Mouse (Mus musculus) hindbrain, embryonic 13.5 days (tissue): ENCODE measurements around the gene Gm49322. TPM values are rescaled to one million over a fixed set of nuclear protein-coding genes. Genes with fewer than 3 reads are reported as not detected.

Experiments used
- ATAC-seq: fragments of 200-750 bp; cut with Nextera tagmentation; 2 replicates; pipeline ENCODE4 v1.8.0; 2017; ENCODE audit warnings: moderate TSS enrichment; ENCODE audit not compliant: low FRiP score
- H3K27ac ChIP-seq: fragments of 300-500 bp; sonication (generic); 2 replicates; pipeline ENCODE4 v1.5.1; 2015; ENCODE audit warnings: inconsistent platforms, mild to moderate bottlenecking, moderate library complexity
- H3K27me3 ChIP-seq: fragments of 300-500 bp; sonication (generic); 2 replicates; pipeline ENCODE4 v1.6.1; 2015; ENCODE audit warnings: mild to moderate bottlenecking, inconsistent platforms
- H3K36me3 ChIP-seq: fragments of 300-500 bp; sonication (generic); 2 replicates; pipeline ENCODE4 v1.6.1; 2015; ENCODE audit warnings: mild to moderate bottlenecking, inconsistent platforms
- H3K4me1 ChIP-seq: fragments of 300-500 bp; sonication (generic); replicated peaks from 2 replicates; pipeline ENCODE4 v1.6.1; 2015; ENCODE audit warnings: inconsistent platforms
- H3K4me2 ChIP-seq: fragments of 300-500 bp; sonication (generic); 2 replicates; pipeline ENCODE4 v1.6.1; 2015; ENCODE audit warnings: inconsistent platforms, mild to moderate bottlenecking, moderate library complexity
- H3K4me3 ChIP-seq: fragments of 300-500 bp; sonication (generic); 2 replicates; pipeline ENCODE4 v1.5.1; 2015; ENCODE audit warnings: mild to moderate bottlenecking, inconsistent platforms
- H3K9ac ChIP-seq: fragments of 300-500 bp; sonication (generic); 2 replicates; pipeline ENCODE4 v1.6.1; 2015; ENCODE audit warnings: mild to moderate bottlenecking, inconsistent platforms
- H3K9me3 ChIP-seq: fragments of 300-500 bp; sonication (generic); 2 replicates; pipeline ENCODE4 v1.6.1; 2016; ENCODE audit warnings: inconsistent platforms
- WGBS: fragments of 180-500 bp; shearing (Covaris S2); methylation state at CpG from one replicate; pipeline ENCODE4 v1.1.7; 2015; 5-methylcytosine and 5-hydroxymethylcytosine counted together
- polyA plus RNA-seq: library from polyadenylated mRNA; unstranded; fragments of >200 nt; fragmentation: Nextera tagmentation; extraction: Ambion mirVana; gene quantifications from 2 replicates; pipeline ENCODE4 v1.2.1, GENCODE M21; 2015

The Gm49322 gene
- polyA plus RNA-seq, 1 experiment from 2014 or later: 3.1 TPM

GRCm38 (mm10) chr10:80650392-80650791 lies 44.6 kb downstream of the Gm49322 start:
- Histone ChIP-seq H3K27ac (no peak overlapping the region), H3K36me3 (peaks cover 44% of the 10 kb centered on the region), H3K4me1 (peaks cover 35% of the 10 kb centered on the region), H3K9me3 (no peaks in the 10 kb centered on the region), H3K4me3 (no peak overlapping the region), H3K4me2 (no peak overlapping the region), H3K27me3 (no peaks in the 10 kb centered on the region), H3K9ac (no peak overlapping the region)
- no peak for ATAC-seq
- 94% methylated on average over 10 of the region's 10 CpGs for WGBS

GRCm38 (mm10) chr10:80653156-80653720 lies 47.4 kb downstream of the Gm49322 start:
- Histone ChIP-seq H3K4me1 (peaks cover 47% of the 10 kb centered on the region), H3K36me3 (peaks cover 18% of the 10 kb centered on the region), H3K27me3 (no peaks in the 10 kb centered on the region), H3K27ac (no peak overlapping the region), H3K9ac (0 out of 2 replicates have a peak overlapping the region, but pooled peaks have one; percentile 11), H3K4me2 (no peak overlapping the region), H3K4me3 (no peak overlapping the region), H3K9me3 (no peaks in the 10 kb centered on the region)
- ATAC-seq: no peak
- 85% methylated on average over 6 of the region's 6 CpGs for WGBS

GRCm38 (mm10) chr10:80654866-80655265 lies 49.0 kb downstream of the Gm49322 start:
- Histone ChIP-seq H3K4me2 (peak overlapping the region; percentile 77), H3K27me3 (no peaks in the 10 kb centered on the region), H3K9me3 (no peaks in the 10 kb centered on the region), H3K4me3 (peak overlapping the region; percentile 70), H3K4me1 (peaks cover 44% of the 10 kb centered on the region), H3K9ac (peak overlapping the region; percentile 94), H3K27ac (no peak overlapping the region), H3K36me3 (peaks cover 6% of the 10 kb centered on the region; the same call in 1 of the 2 replicates)
- no peak for ATAC-seq
- 90% methylated on average over 6 of the region's 6 CpGs for WGBS

- Histone ChIP-seq H3K27ac (peak overlapping the region; percentile 90), H3K4me3 (peak overlapping the region; percentile 70), H3K36me3 (peaks cover 6% of the 10 kb centered on the region; the same call in 1 of the 2 replicates), H3K4me2 (peak overlapping the region; percentile 77), H3K9me3 (no peaks in the 10 kb centered on the region), H3K9ac (peak overlapping the region; percentile 94), H3K4me1 (peaks cover 44% of the 10 kb centered on the region), H3K27me3 (no peaks in the 10 kb centered on the region)
- WGBS: 8% methylated on average over 12 of the region's 12 CpGs
- peak; percentile 69 for ATAC-seq
Measured at GRCm38 (mm10) chr10:80655406-80656129, 49.7 kb downstream of the Gm49322 start.

- Histone ChIP-seq H3K9me3 (no peaks in the 10 kb centered on the region), H3K4me3 (peak overlapping the region; percentile 70), H3K4me2 (peak overlapping the region; percentile 77), H3K4me1 (peaks cover 44% of the 10 kb centered on the region), H3K27ac (peak overlapping the region; percentile 93), H3K36me3 (peaks cover 6% of the 10 kb centered on the region; the same call in 1 of the 2 replicates), H3K9ac (peak overlapping the region; percentile 94), H3K27me3 (no peaks in the 10 kb centered on the region)
- ATAC-seq: peak; percentile 78
- 1% methylated on average over 68 of the region's 72 CpGs for WGBS
Measured at GRCm38 (mm10) chr10:80656130-80656862, 50.5 kb downstream of the Gm49322 start.

GRCm38 (mm10) chr10:80656863-80657623 lies 51.2 kb downstream of the Gm49322 start, which contains the start of gene Btbd2:
TSS of gene Btbd2 (minus strand) at chr10:80657071.
- Histone ChIP-seq H3K4me3 (peak within 1 kb of the TSS; percentile 70), H3K9ac (peak within 1 kb of the TSS; percentile 94), H3K4me1 (peaks cover 44% of the 10 kb centered on the region), H3K36me3 (peaks cover 4% of the 10 kb centered on the region; the same call in 1 of the 2 replicates), H3K9me3 (no peaks in the 10 kb centered on the region), H3K27me3 (no peaks in the 10 kb centered on the region), H3K27ac (peak within 1 kb of the TSS; percentile 93), H3K4me2 (peak within 1 kb of the TSS; percentile 77)
- 23% methylated on average over 13 of the region's 15 CpGs for WGBS
- peak; percentile 44; the same call in 1 of the 2 replicates for ATAC-seq

GRCm38 (mm10) chr10:80658194-80658840 lies 52.5 kb downstream of the Gm49322 start:
- Histone ChIP-seq H3K9me3 (no peaks in the 10 kb centered on the region), H3K27me3 (no peaks in the 10 kb centered on the region), H3K4me3 (no peak overlapping the region), H3K27ac (no peak overlapping the region), H3K4me1 (peaks cover 36% of the 10 kb centered on the region), H3K9ac (no peak overlapping the region), H3K36me3 (no peaks in the 10 kb centered on the region), H3K4me2 (no peak overlapping the region)
- no peak for ATAC-seq
- WGBS: 86% methylated on average over 14 of the region's 14 CpGs

- Histone ChIP-seq H3K4me2 (no peak overlapping the region), H3K9me3 (no peaks in the 10 kb centered on the region), H3K9ac (no peak overlapping the region; the same call in 1 of the 2 replicates), H3K27me3 (no peaks in the 10 kb centered on the region), H3K36me3 (no peaks in the 10 kb centered on the region), H3K4me3 (no peak overlapping the region), H3K27ac (peak overlapping the region; percentile 35; the same call in 1 of the 2 replicates), H3K4me1 (peaks cover 35% of the 10 kb centered on the region)
- no peak for ATAC-seq
- WGBS: 73% methylated on average over 4 of the region's 4 CpGs
Measured at GRCm38 (mm10) chr10:80658841-80659202, 53.0 kb downstream of the Gm49322 start.

- Histone ChIP-seq H3K4me2 (no peak overlapping the region), H3K9ac (no peak overlapping the region; the same call in 1 of the 2 replicates), H3K4me3 (no peak overlapping the region; the same call in 1 of the 2 replicates), H3K4me1 (peaks cover 34% of the 10 kb centered on the region), H3K9me3 (no peaks in the 10 kb centered on the region), H3K36me3 (no peaks in the 10 kb centered on the region), H3K27ac (peak overlapping the region; percentile 35; the same call in 1 of the 2 replicates), H3K27me3 (no peaks in the 10 kb centered on the region)
- no peak for ATAC-seq
- whole genome bisulfite sequencing: 17% methylated on average over 10 of the region's 10 CpGs
Measured at GRCm38 (mm10) chr10:80659213-80659612, 53.4 kb downstream of the Gm49322 start.

GRCm38 (mm10) chr10:80661149-80661548 lies 55.3 kb downstream of the Gm49322 start:
- Histone ChIP-seq H3K9me3 (no peaks in the 10 kb centered on the region), H3K4me2 (no peak overlapping the region), H3K4me3 (no peak overlapping the region), H3K9ac (no peak overlapping the region), H3K36me3 (peaks cover 9% of the 10 kb centered on the region), H3K27ac (no peak overlapping the region), H3K4me1 (peaks cover 34% of the 10 kb centered on the region), H3K27me3 (no peaks in the 10 kb centered on the region)
- WGBS: 31% methylated on average over 5 of the region's 5 CpGs
- ATAC-seq: no peak

- Histone ChIP-seq H3K4me2 (no peak overlapping the region), H3K9ac (no peak overlapping the region), H3K4me1 (peaks cover 31% of the 10 kb centered on the region), H3K9me3 (no peaks in the 10 kb centered on the region), H3K36me3 (peaks cover 34% of the 10 kb centered on the region), H3K4me3 (no peak overlapping the region), H3K27me3 (no peaks in the 10 kb centered on the region), H3K27ac (no peak overlapping the region; the same call in 1 of the 2 replicates)
- 64% methylated on average over 5 of the region's 5 CpGs for WGBS
- ATAC-seq: no peak
Measured at GRCm38 (mm10) chr10:80663485-80664196, 57.8 kb downstream of the Gm49322 start.
